Mouse (Mus musculus) activated CD4-positive, CD25-positive, alpha-beta regulatory T cell, adult 4 months (primary cell): Measurements from ENCODE around the gene Cdhr1. TPM values are rescaled to one million over a fixed set of nuclear protein-coding genes. Genes with fewer than 3 reads are reported as not detected.

Experiments used
- ATAC-seq: one replicate; pipeline ENCODE4 v1.8.0; 2017
- polyA plus RNA-seq, 2 experiments: library from polyadenylated mRNA; unstranded; fragments of 100-300 nt; shearing (Covaris generic); gene quantifications; one replicate each; pipeline ENCODE4 v1.2.1; 2017

Cdhr1 gene
- polyA plus RNA-seq, 2 experiments from 2014 or later, result not detected

GRCm38 (mm10) chr14:37068516-37068915 lies 29.6 kb downstream of the Cdhr1 start:
- no peak for ATAC-seq

GRCm38 (mm10) chr14:37067629-37068028 lies 30.5 kb downstream of the Cdhr1 start, which contains the start of gene Lrit2:
Lrit2 (plus strand) TSS chr14:37067929.
- no peak for ATAC-seq

- no peak for ATAC-seq
Observed at GRCm38 (mm10) chr14:37066636-37067035, 31.5 kb downstream of the Cdhr1 start.

- ATAC-seq, result no peak
Observed at GRCm38 (mm10) chr14:37064849-37065248, 33.3 kb downstream of the Cdhr1 start.

- ATAC-seq, result no peak
Observed at GRCm38 (mm10) chr14:37048914-37049410, 49.2 kb downstream of the Cdhr1 start, which contains the start of gene Rgr. Rgr (minus strand) TSS chr14:37048964.

GRCm38 (mm10) chr14:37034432-37034831 lies 63.7 kb downstream of the Cdhr1 start:
- no peak for ATAC-seq

- ATAC-seq, result peak; percentile 79
Observed at GRCm38 (mm10) chr14:37033241-37033640, 64.9 kb downstream of the Cdhr1 start.

- no peak for ATAC-seq
Observed at GRCm38 (mm10) chr14:37032481-37033104, 65.6 kb downstream of the Cdhr1 start.

GRCm38 (mm10) chr14:37028555-37028954 lies 69.6 kb downstream of the Cdhr1 start:
- ATAC-seq, result no peak

GRCm38 (mm10) chr14:37027951-37028350 lies 70.2 kb downstream of the Cdhr1 start:
- ATAC-seq, result no peak

Other genes with a start within 250 kb of the Cdhr1 start
- gene Ccser2, start 129.6 kb downstream of the Cdhr1 start, polyA plus RNA-seq, result 10 to 100 TPM; 15.4 to 21.1 TPM
- gene Rgr, start 49.4 kb downstream of the Cdhr1 start, polyA plus RNA-seq, result not detected
- gene Lrit1, start 43.5 kb downstream of the Cdhr1 start, polyA plus RNA-seq, result not detected
- gene Lrit2, start 30.4 kb downstream of the Cdhr1 start, polyA plus RNA-seq, result not detected
- gene 2610528A11Rik, start 15.7 kb upstream of the Cdhr1 start, polyA plus RNA-seq, result under 1 TPM in 1 of 2 experiments, not detected in 1; 0.49 TPM
- 100 to 1,000 TPM; 350 to 391 TPM for gene Ghitm, start 36.9 kb upstream of the Cdhr1 start, polyA plus RNA-seq